Mouse (Mus musculus): ENCODE measurements around the gene Tll1.

The Tll1 gene

DNA sequence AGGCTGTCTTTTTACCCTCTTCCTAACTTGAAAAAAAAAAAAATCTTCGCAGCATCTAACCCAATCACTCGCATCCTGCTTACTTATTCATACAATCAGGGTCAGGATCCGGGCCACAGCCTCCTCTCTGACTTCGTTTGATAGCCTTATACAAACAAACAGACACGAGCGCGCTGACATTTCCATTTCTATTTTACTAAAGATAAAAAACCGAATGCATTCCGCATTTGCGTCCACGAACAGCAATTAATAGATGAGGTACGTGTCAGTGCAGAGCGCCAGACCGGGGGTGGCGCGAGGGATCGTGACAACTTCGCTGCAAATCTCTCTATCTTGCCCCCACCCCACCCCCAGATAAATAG is at the start of gene Tll1:
Tll1 (minus strand) TSS at position 248 of the 362 bp plus-strand sequence.
- in situ Hi-C loops (cut with MboI, MseI): no loop called here

DNA sequence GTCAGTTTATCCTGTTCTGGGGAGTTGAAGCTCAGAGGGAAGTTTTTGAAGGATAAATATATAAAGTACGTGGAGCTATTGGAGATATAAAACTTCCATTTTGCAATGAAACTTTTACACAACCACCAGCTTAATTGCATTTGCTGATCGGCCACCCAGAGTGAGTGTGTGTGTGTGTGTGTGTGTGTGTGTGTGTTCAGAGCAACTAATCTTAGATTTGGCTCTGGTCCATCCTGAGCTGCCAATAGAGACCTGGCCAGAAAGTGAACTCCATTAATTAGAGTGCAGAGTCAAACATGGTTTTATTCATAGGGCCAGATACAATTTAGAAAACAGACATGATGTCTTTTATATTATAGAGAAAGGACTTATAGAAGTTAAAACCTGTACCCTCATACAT is 32.6 kb upstream of the Tll1 start:
- in situ Hi-C loops (cut with MboI, MseI): no loop called here

DNA sequence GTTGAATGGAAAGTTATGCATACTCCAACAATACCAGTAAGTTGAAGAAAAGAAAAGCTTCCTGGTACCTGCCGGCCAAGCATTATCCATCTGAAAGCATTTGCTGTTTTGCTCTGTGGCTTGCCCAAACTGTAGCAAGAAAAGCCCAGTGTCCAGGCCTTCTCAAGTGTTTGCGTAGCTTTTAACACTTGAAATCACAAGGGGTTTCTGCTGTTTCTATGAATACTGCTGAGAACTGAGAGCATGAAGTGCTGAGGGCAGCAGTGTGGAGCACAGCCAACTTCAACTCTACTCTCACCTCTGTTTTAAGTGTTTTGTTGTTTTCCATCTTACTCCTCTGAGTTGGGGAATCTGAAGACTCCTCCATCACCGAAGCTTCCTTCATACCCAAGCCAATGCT is 15.5 kb upstream of the Tll1 start:
- in situ Hi-C loops (cut with MboI, MseI): no loop called here

DNA sequence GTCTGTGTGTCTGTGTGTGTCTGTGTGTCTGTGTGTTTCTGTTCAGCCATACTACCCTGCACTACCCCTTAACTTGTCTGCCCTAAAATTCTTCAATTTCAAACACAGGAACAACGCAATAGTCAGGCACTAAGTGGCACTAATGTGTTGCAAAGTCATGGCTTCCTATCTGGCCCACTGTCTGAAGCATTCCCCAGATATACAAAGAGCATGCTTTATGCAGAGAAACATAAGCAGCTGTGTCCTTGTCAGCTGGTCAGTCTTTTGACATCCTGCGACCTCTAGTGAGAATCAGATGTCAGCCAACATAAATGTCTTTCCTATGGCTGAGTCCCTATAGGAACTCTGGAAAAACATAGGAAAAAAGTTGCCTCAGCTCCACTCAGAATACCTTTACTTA is 11.6 kb upstream of the Tll1 start:
- in situ Hi-C loops (cut with MboI, MseI): no loop called here

DNA sequence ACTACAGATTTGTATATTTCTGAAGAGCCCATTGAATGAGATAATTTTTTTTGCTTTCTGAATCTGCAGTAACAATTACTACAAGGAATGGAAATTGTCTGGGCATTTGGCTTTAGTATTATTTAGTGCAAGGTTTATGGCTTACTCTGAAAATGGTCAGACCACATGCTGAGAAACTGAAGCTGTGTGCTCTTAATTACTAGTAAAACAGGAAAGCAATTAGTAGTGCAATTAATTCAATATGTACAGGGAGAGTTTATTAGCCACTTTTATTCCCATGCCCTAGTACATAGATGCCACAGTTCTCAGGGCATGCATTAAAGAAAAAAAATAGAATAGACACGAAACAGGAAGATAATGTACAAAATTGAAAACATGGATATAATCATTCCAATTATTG is 10.2 kb upstream of the Tll1 start:
- in situ Hi-C loops (cut with MboI, MseI): no loop called here

DNA sequence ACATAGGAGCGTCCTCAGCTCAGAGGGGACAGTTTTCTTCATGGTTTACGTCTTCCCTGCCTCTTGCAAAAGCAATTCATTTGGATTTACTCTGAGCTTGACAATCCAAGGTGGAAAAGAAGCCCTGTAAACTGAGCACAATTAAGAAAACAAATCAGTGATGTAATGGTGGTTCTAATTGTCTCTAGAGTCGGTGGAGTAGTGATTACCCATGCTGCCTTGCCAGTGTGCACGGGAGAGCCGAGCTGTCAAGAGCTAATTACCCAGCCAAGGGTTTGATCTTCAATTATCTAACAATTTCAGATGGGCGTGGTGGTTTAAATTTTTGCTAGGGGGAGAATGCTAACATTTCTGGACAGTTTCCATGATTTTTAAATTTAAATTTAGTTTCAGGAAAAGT is 9.3 kb upstream of the Tll1 start:
- in situ Hi-C loops (cut with MboI, MseI): no loop called here

DNA sequence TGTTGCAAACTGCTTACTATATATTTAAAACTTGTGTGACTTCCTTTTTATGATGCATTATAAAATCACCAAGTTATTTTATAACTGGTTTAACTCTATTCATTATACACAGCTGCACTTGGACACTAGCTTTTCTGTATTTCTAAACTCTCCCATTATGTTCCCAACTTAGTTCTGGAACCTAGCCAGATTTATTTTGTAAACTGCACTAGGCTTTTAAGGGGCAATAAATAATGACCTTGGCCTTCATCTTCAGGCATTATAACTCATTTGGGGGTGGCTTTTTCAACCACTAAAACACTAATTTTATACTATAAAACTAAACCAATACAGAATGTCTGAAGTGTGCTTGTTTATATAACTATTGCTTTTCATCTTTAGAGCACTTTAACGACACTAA is 8.8 kb upstream of the Tll1 start:
- in situ Hi-C loops (cut with MboI, MseI): no loop called here

DNA sequence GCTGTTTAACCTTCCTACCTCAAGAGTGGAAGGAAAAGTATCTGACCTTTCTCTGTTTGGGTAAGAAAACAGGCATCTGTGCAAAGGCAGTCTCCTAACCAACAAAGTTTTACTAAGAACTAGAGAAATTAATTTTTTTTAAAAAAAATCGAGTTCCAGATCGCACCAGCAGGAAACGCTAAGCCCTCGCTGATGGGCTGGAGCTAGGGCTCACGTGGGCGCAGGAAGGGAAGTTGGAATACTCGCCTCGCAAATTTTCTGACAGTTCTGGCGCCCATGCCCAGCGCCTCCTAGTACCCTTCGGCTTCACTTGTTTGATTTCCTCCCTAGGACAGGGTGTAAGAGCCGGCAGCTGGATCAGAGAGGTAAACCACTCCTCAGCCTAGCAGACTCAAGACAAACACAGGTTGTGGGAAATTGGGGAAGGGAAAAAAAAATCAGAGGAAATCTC is 365 bp upstream of the Tll1 start:
- in situ Hi-C loops (cut with MboI, MseI): no loop called here

DNA sequence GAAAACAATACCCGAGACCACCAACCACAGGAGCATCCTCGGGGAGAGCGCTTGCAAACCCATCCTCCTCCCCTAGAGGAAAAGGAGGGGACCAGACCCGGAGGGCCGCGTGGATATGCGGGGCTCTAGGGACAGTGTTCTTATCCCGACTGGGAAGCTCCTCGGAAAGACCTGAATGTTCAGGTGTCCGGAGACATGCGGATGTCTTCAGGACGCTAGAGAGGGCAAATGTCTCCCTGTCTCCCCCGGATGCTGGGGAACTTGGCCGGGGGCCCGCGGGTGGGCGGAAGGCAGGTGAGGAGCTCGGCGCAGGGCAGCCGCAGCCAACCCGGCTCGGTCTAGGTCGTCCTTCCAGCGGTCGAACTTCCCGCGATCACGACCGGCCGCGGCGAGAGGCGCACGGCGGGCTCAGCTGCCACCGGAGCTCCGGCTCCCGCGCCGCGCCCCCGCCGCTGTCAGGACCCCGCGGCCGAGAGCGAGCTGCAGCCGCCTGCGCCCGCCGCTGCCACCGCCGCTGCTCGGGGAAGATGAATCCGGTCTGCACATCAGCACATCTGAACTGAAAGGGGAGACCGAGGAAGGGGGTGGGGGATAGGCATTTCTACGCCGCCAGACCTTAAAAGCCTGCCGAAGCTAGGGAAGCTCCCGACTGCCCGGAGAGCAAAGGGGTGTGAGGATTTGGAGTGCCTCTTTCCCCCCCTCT is 599 bp downstream of the Tll1 start:
- in situ Hi-C loops (cut with MboI, MseI): no loop called here

DNA sequence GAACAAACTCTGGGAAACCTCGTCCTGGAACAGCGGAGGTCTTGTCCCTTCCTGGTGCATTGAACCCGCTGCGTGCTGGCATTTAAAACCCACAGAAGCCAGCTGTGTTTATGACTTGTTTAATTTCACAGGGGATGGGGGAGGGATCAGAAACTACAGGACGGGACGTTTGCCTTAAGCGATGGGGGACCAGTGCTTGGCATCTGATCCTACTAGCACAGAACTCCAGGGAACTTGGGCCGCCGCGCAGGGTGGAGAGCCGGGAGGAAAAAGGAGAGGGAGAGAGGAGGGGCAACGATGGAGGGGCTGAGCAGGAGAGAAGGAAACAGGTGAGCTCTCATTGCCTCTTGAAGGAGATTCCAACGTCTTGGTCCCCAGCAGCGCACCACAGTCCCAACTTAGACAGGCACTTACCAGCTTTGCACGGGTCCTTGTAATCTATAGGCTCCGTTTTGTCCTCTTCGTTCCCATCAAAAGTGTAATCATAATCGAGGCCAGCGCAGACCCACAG is 1.2 kb downstream of the Tll1 start:
- in situ Hi-C loops (cut with MboI, MseI): no loop called here

DNA sequence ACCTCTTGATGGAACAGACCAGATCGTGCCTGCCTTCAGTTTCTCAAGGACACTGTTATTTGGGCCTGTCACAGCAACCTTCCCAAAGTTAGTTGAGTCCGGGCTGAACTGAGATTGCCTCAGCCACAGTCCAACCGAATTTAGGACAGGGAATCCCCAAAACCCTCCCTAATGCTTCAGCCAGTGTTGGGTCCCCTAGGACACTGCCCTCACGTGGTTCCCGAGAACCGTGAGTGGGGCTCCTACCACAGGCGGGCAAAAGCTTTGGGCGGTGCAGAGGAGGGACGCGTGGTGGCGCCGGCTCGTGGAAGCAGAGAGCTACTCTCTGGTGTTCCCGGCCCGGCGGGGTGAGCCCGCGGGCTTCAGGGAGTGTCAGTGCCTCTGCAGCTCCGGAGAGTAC is 1.9 kb downstream of the Tll1 start:
- in situ Hi-C loops (cut with MboI, MseI): no loop called here

DNA sequence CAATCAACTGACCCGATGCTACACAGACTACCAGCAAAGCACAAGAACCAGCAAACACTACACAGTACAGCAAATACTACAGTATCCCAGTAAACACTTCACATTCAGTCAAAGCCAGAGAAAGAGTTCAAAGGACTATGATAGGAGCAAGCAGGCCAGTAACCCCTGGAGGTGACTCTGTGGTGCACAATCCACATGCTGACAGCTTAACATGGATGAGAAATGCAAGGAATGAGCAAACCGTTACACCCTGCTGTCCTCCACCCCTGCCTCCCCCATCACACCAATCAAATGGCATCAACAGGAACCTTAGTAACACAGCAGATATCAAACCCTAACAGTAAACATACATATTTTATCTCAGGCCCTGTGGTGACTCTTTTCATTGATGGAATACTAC is 7.7 kb downstream of the Tll1 start:
- in situ Hi-C loops (cut with MboI, MseI): no loop called here

DNA sequence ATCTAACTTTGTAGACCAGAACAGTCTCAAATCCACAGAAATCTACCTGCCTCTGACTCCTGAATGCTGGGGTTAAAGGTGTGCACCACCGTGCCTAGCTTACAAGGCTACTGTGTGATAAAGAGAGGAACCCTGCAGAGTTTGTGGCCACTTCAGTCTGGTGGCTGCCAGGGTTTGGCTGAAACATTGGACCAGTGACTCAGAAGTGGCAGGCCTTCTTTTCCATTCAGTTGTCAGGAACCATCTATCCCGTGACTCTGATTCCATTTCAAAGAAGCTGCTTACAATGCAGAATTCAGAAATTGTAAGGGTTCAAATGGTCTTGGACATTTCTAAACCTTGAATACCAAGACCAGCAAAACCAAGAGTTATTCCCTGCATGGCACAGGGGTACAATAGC is 12.7 kb downstream of the Tll1 start:
- in situ Hi-C loops (cut with MboI, MseI): no loop called here

DNA sequence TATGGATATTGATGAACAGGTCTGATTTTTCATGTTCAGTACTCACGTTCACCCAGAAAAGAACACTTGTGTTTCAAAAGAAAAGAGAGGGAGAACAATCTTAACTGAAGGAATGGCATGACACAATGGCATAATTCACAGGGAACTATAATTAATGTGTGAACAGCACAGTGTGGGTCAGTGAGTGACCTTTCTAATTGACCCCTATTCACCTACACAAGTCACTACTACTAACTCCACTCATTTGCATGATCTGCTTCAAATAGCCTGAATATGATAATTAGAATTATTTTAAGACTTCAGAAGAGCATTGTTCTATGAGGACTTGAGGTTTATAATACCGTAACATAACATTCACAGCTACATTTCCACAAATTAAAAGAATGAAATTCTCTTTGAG is 18.2 kb downstream of the Tll1 start:
- in situ Hi-C loops (cut with MboI, MseI): no loop called here

DNA sequence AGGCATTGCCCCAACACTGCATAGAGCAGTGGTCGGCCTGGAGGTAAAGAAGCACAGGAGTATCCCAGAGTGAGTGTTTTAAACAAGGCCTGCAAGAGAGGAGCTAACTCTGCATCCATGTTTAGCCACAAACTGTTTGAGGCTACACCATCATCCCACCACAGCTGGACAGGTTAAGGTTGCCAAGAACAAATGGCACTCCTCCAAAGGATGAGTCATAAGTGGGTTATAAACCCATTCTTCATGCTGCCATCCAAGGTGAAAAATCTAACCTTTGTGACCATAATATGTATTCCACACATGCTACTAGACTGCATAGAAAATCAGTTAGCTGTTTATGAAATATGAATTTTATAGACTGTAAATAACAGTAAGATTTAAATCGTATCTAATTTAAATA is 29.1 kb downstream of the Tll1 start:
- in situ Hi-C loops (cut with MboI, MseI): no loop called here

DNA sequence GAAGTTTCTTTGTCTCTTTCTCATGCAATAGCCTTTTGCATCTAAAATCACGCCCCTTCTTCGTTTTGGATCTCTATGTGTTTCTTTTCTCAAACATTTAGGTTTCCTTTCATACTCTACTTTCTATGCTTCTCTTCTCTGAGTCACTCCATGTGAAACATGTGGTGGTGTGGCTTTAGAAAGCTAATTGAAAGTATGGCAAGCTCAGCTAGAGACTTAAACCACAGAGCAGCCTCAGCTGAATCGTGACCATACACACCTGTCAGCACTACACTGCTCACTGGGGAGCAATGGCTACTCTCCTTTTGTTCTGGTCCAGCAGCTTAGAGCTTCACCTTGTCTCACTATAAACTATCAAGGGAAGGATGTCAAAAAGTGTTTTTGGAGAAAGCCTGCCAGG is 31.2 kb downstream of the Tll1 start:
- in situ Hi-C loops (cut with MboI, MseI): no loop called here

DNA sequence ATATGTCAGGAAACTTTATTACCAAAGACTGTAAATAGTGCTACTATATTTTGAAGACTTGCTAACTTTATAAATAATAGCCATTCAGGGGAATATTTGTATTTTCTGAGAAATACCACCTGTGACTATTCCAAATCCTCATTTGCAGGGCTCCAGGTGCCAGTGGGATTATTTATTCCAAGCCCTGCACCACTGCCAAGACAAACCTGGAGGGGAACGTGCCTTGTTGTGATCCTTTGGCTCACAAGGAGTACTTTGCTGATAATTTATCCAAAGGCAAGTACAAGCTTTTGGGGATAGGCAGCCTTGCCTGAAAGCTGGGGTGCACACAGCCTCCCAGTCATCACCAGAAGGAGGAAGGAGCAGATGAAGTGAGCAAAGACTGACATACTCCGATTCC is 32.3 kb downstream of the Tll1 start:
- in situ Hi-C loops (cut with MboI, MseI): no loop called here

DNA sequence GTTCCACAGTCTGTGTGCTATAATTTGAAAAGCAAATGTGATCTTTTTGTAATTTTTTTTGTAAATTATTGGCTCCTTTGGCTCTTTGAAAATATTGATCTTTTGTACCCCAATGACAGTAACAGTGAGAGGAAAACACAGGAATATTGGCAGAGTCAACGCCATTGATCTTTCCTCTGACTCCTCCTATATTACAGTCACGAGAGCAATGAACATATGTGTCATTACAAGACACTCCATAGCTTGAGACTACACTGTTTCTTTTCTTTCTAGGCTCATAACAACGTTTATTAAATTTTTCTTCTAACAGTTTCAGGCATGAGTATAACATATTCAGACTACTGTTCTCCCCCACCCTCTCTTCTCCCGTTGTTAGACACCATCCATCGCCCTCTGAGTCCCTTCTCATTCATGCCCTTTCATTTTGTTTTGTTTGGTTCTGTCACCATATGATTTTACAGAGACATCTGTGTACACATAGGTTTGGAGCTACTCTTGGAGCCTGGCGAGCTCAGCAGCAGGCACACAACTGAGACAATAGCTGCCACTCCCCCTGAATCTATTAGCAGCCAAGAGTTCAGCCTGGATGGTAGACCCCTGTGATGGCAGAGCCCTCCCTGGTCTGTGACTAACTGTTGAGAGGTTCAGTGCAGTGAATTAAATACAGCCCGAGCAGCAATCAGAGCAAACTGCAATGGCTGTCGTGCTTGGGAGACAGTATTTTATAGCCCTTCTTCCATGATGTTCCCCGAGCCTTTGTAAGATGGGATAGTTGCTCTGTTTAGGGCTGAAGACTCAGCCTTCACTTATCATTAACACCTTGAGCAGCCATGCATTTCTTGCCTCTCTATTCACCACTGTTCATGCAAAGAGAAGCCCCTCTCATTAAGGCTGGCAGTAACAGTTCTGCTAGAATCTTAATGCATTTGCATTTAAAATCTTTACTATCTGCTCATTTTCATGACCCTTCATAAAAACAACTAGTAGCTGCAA is 52.9 kb downstream of the Tll1 start:
- in situ Hi-C loops (cut with MboI, MseI): no loop called here

DNA sequence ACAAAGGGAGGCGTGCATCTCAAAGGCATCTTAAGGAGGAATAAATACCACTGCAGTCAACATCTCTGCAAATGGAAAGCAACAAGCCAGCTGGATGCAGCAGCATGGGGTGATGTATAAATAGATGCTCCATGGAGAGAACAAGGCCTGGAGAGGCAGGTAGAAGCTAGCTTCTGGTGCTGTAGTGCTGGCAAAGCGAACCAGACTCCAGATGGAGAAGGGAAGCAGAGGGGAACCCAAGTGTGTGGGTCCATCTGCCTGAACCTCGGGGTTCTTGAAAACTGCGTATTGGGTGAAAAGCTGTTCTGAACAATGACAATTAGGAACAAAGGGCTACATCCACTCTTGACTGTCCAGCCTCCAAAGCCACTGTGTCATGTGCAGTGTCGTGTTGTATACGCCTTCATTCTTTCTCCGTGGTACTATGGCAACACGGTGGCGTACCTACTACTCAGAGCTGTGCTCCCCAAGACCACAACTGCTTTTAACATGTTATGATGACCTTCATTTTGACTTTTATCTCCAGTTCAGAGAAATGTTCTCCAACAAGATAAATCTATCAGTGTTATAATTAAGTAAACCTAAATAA is 53.8 kb downstream of the Tll1 start:
- in situ Hi-C loops (cut with MboI, MseI): no loop called here

DNA sequence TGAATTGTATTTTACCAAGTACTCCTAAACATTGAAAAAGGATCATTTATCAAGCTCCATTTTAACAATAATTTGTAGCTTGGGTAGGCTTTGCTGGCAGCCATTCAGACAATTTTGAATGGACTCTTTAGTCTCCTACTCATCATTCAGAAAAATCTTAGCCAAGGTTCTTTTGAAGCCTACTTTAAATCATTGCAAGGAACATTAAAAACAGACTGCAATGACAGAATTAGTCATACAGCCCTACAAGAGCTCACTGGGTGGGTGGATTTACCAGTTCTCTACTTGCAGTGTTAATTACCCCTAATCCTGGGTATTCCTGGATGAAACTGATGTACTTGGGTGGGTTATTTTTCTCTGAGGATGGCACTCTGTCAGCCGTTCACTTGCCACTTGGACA is 69.5 kb downstream of the Tll1 start:
- in situ Hi-C loops (cut with MboI, MseI): no loop called here

DNA sequence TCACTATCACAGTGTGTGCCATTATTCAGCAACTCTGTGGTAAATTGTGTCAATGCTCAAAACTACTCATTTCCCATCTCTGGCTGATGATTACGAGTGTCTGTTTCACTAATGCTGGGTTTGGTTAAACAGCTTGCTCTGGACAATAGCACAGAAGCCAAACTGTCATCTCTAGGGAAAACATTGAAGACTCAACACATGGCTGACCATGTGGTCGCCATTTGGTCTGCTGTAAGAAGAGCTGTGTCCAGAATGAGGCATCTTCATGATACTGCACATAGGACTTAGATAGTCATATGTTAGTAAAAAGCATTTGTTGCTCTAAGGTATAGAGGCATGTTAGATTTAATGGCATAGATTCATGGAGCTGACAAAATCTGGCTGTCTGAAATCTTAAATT is 98.9 kb downstream of the Tll1 start:
- in situ Hi-C loops (cut with MboI, MseI): no loop called here

DNA sequence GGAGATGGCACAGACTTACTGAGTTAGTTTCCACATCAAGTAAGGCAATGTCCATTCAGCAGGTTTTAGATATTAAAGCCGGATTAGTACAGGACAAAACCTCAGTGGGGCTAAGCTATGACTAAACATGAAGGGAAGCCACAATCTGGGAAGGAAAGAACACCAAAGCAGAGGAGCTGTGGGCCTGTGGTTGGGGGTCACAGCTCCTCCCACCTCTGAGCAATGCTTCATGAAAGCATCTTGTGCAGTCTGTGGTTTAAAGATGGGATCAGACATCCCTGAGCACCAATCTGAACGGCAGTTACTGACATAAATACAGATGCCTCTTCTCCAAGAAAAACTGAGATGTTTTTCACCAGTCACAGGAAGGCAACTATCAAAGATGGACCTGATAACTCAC is 132.7 kb downstream of the Tll1 start:
- in situ Hi-C loops (cut with MboI, MseI): no loop called here

DNA sequence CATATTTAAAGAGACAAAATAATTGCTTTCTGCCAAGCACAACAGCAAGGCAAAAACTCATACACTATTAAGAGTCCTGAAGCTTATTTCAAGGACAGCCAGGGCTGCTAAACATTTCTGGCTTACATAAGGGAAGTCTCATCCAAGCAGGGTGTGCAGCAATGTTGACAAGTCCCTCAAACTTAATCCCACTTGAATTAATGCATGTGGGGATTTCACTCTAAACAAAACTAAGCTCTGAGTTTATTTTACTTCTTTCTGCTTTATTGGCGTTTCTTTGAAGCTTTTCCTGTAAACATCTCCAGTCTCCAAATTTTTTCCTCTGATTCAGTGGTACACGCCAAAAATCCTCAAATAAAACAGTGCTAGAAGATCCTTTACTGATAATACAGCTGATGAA is 146.2 kb downstream of the Tll1 start:
- in situ Hi-C loops (cut with MboI, MseI): no loop called here

All from T-helper 1 cell (primary cell).